Mouse (Mus musculus) hindbrain, embryonic 15.5 days (tissue): Measurements from ENCODE around the gene Sec63. TPM values are rescaled to one million over a fixed set of nuclear protein-coding genes. Genes with fewer than 3 reads are reported as not detected.

Source experiments
- ATAC-seq: fragments of 200-750 bp; cut with Nextera tagmentation; 2 replicates; pipeline ENCODE4 v1.8.0; 2017; ENCODE audit warnings: low read depth, moderate number of reproducible peaks, moderate TSS enrichment; ENCODE audit not compliant: low FRiP score
- H3K27ac ChIP-seq: fragments of 300-500 bp; sonication (generic); replicated peaks from 2 replicates; pipeline ENCODE4 v1.5.1; 2015; ENCODE audit warnings: mild to moderate bottlenecking, inconsistent platforms
- H3K27me3 ChIP-seq: fragments of 300-500 bp; sonication (generic); 2 replicates; pipeline ENCODE4 v1.6.1; 2015; ENCODE audit warnings: control low read depth, inconsistent platforms
- H3K36me3 ChIP-seq: fragments of 300-500 bp; sonication (generic); 2 replicates; pipeline ENCODE4 v1.6.1; 2015; ENCODE audit warnings: control low read depth, inconsistent platforms
- H3K4me1 ChIP-seq: fragments of 300-500 bp; sonication (generic); replicated peaks from 2 replicates; pipeline ENCODE4 v1.6.1; 2015; ENCODE audit warnings: control low read depth, inconsistent platforms
- H3K4me2 ChIP-seq: fragments of 300-500 bp; sonication (generic); 2 replicates; pipeline ENCODE4 v1.6.1; 2015; ENCODE audit warnings: moderate library complexity, mild to moderate bottlenecking, inconsistent platforms
- H3K4me3 ChIP-seq: fragments of 300-500 bp; sonication (generic); 2 replicates; pipeline ENCODE4 v1.5.1; 2015; ENCODE audit warnings: mild to moderate bottlenecking, inconsistent platforms
- H3K9ac ChIP-seq: fragments of 300-500 bp; sonication (generic); 2 replicates; pipeline ENCODE4 v1.6.1; 2015; ENCODE audit warnings: inconsistent platforms
- H3K9me3 ChIP-seq: fragments of 300-500 bp; sonication (generic); 2 replicates; pipeline ENCODE4 v1.6.1; 2016; ENCODE audit warnings: control low read depth, inconsistent platforms
- WGBS: fragments of 180-500 bp; shearing (Covaris S2); methylation state at CpG from one replicate; pipeline ENCODE4 v1.1.7; 2015; 5-methylcytosine and 5-hydroxymethylcytosine counted together
- polyA plus RNA-seq: library from polyadenylated mRNA; unstranded; fragments of >200 nt; fragmentation: Nextera tagmentation; extraction: Ambion mirVana; gene quantifications from 2 replicates; pipeline ENCODE4 v1.2.1, GENCODE M21; 2015

The Sec63 gene
- polyA plus RNA-seq, 1 experiment from 2014 or later, result 20.7 TPM

DNA sequence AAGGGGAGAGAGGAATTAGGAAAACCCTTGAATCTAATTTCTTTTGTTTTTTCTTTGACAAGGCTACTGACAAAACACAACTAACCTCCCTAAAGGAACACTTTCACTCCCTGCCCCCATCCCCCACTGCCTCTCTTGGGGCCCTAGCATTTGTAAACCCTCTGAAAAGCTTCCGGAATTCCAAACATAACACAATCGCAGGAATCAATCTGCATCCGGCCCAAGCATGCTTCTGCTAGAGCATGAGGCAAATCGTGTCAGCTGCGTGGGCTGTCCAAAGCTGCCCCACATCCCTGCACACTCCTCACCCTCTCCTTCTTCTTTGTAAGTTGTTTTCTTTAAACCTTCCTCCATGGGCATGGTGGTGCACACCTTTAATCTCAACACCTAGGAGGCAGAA, 94.0 kb downstream of the Sec63 start:
- no peak for ATAC-seq
- no peaks in the 10 kb centered on the region for H3K9me3 ChIP-seq
- H3K27ac ChIP-seq, result no peak overlapping the region
- no peak overlapping the region for H3K9ac ChIP-seq
- no peak overlapping the region for H3K4me2 ChIP-seq
- peaks cover 13% of the 10 kb centered on the region for H3K4me1 ChIP-seq
- no peaks in the 10 kb centered on the region for H3K36me3 ChIP-seq
- no peak overlapping the region for H3K4me3 ChIP-seq
- no peaks in the 10 kb centered on the region for H3K27me3 ChIP-seq
- 34% methylated on average over 5 of the region's 5 CpGs for WGBS

GRCm38 (mm10) chr10:42856574-42856973, 95.3 kb downstream of the Sec63 start:
- Histone ChIP-seq H3K9ac (no peak overlapping the region), H3K9me3 (no peaks in the 10 kb centered on the region), H3K27ac (no peak overlapping the region), H3K27me3 (no peaks in the 10 kb centered on the region), H3K4me2 (no peak overlapping the region), H3K4me1 (peaks cover 21% of the 10 kb centered on the region), H3K36me3 (no peaks in the 10 kb centered on the region), H3K4me3 (no peak overlapping the region)
- ATAC-seq, result no peak
- 94% methylated on average over 9 of the region's 9 CpGs for WGBS

- Histone ChIP-seq H3K4me1 (peaks cover 25% of the 10 kb centered on the region), H3K27me3 (no peaks in the 10 kb centered on the region), H3K9ac (no peak overlapping the region), H3K4me2 (no peak overlapping the region), H3K36me3 (no peaks in the 10 kb centered on the region), H3K9me3 (no peaks in the 10 kb centered on the region), H3K27ac (no peak overlapping the region), H3K4me3 (no peak overlapping the region)
- no peak for ATAC-seq
- 95% methylated on average over 2 of the region's 2 CpGs for WGBS
These were observed 95.7 kb downstream of the Sec63 start for GRCm38 (mm10) chr10:42857021-42857420.

DNA sequence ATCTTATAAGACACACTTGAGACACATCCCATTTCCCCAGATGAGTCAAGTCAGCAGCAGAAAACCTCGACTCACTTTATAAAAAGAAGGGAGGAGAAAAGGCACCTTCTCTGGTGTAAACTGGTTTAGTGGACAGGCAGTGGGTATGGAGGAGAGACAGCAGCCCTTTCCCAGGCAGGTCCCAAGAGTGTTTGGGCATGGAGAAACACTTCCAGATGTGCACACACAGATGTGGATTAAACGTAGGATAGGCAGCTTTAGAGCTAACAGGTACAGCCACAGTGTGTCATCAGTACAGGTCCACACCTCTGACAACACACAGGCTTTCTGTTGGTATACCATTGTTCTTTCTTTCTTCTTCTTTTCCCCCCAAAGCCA, 98.5 kb downstream of the Sec63 start:
- Histone ChIP-seq H3K27ac (peak overlapping the region; percentile 81), H3K27me3 (no peaks in the 10 kb centered on the region), H3K36me3 (no peaks in the 10 kb centered on the region), H3K9me3 (no peaks in the 10 kb centered on the region), H3K4me2 (peak overlapping the region; percentile 61), H3K4me3 (peak overlapping the region; percentile 36), H3K4me1 (peaks cover 46% of the 10 kb centered on the region), H3K9ac (peak overlapping the region; percentile 15)
- 33% methylated on average over 2 of the region's 2 CpGs for WGBS
- ATAC-seq, result peak; percentile 27

- Histone ChIP-seq H3K27ac (peak within 1 kb of the TSS; percentile 81), H3K9ac (peak within 1 kb of the TSS; percentile 15), H3K4me1 (peaks cover 47% of the 10 kb centered on the region), H3K36me3 (no peaks in the 10 kb centered on the region), H3K27me3 (no peaks in the 10 kb centered on the region), H3K4me3 (peak within 1 kb of the TSS; percentile 36), H3K4me2 (peak within 1 kb of the TSS; percentile 61), H3K9me3 (no peaks in the 10 kb centered on the region)
- WGBS, result 18% methylated on average over 17 of the region's 17 CpGs
- peak; percentile 82 for ATAC-seq
These were observed 99.0 kb downstream of the Sec63 start, which contains the start of gene Scml4 for GRCm38 (mm10) chr10:42860159-42860911. Scml4 (plus strand) TSS chr10:42860370.

- H3K27me3 ChIP-seq, result no peaks in the 10 kb centered on the region
- no peak overlapping the region for H3K27ac ChIP-seq
- peaks cover 47% of the 10 kb centered on the region for H3K4me1 ChIP-seq
- H3K36me3 ChIP-seq, result no peaks in the 10 kb centered on the region
- 72% methylated on average over 7 of the region's 7 CpGs for WGBS
- H3K9me3 ChIP-seq, result no peaks in the 10 kb centered on the region
- no peak overlapping the region for H3K9ac ChIP-seq
- H3K4me2 ChIP-seq, result peak overlapping the region; percentile 36
- H3K4me3 ChIP-seq, result peak overlapping the region; percentile 8
- no peak for ATAC-seq
These were observed 100.2 kb downstream of the Sec63 start for GRCm38 (mm10) chr10:42861446-42861845.

GRCm38 (mm10) chr10:42862102-42862740, 100.9 kb downstream of the Sec63 start:
- peak overlapping the region; percentile 36 for H3K4me2 ChIP-seq
- H3K27me3 ChIP-seq, result no peaks in the 10 kb centered on the region
- 70% methylated on average over 13 of the region's 13 CpGs for WGBS
- H3K27ac ChIP-seq, result no peak overlapping the region
- H3K4me1 ChIP-seq, result peaks cover 47% of the 10 kb centered on the region
- H3K9me3 ChIP-seq, result no peaks in the 10 kb centered on the region
- no peaks in the 10 kb centered on the region for H3K36me3 ChIP-seq
- no peak for ATAC-seq
- H3K4me3 ChIP-seq, result peak overlapping the region; percentile 8
- H3K9ac ChIP-seq, result no peak overlapping the region

GRCm38 (mm10) chr10:42862806-42863205, 101.5 kb downstream of the Sec63 start:
- no peak for ATAC-seq
- Histone ChIP-seq H3K4me3 (no peak overlapping the region), H3K36me3 (no peaks in the 10 kb centered on the region), H3K9ac (0 out of 2 replicates have a peak overlapping the region, but pooled peaks have one; percentile 4), H3K4me2 (peak overlapping the region; percentile 60), H3K27me3 (no peaks in the 10 kb centered on the region), H3K27ac (no peak overlapping the region), H3K9me3 (no peaks in the 10 kb centered on the region), H3K4me1 (peaks cover 47% of the 10 kb centered on the region)
- 79% methylated on average over 4 of the region's 4 CpGs for WGBS

GRCm38 (mm10) chr10:42863621-42864391, 102.5 kb downstream of the Sec63 start:
- H3K36me3 ChIP-seq, result no peaks in the 10 kb centered on the region
- peak overlapping the region; percentile 28 for H3K4me3 ChIP-seq
- peaks cover 47% of the 10 kb centered on the region for H3K4me1 ChIP-seq
- H3K4me2 ChIP-seq, result peak overlapping the region; percentile 60
- peak overlapping the region; percentile 34 for H3K27ac ChIP-seq
- 0 out of 2 replicates have a peak overlapping the region, but pooled peaks have one; percentile 2 for H3K9ac ChIP-seq
- 28% methylated on average over 31 of the region's 31 CpGs for WGBS
- H3K27me3 ChIP-seq, result no peaks in the 10 kb centered on the region
- ATAC-seq, result peak; percentile 27; the same call in 1 of the 2 replicates
- no peaks in the 10 kb centered on the region for H3K9me3 ChIP-seq

DNA sequence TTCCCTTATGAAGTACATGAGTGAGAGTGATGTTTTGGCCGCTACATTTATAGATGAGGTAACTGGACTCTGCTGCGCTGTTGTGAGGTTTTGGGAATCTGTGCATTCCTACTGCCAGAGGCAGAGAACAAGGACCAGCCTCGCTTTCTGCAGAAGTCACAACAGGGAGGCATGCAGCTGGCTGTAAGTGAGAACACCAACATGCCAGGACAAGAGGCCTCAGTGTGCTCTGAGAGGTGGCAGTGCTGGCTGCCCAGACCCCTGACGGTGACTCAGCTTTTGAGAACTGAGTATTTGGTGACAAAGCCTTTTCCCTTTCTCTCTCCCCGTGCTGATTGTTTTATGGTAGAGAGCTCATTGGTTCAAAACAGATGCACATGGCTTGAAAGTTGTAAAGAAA, 103.4 kb downstream of the Sec63 start:
- Histone ChIP-seq H3K36me3 (no peaks in the 10 kb centered on the region), H3K27me3 (no peaks in the 10 kb centered on the region), H3K9me3 (no peaks in the 10 kb centered on the region), H3K4me2 (peak overlapping the region; percentile 60), H3K4me3 (no peak overlapping the region), H3K27ac (peak overlapping the region; percentile 34), H3K9ac (0 out of 2 replicates have a peak overlapping the region, but pooled peaks have one; percentile 2), H3K4me1 (peaks cover 42% of the 10 kb centered on the region)
- 47% methylated on average over 5 of the region's 5 CpGs for WGBS
- no peak for ATAC-seq

DNA sequence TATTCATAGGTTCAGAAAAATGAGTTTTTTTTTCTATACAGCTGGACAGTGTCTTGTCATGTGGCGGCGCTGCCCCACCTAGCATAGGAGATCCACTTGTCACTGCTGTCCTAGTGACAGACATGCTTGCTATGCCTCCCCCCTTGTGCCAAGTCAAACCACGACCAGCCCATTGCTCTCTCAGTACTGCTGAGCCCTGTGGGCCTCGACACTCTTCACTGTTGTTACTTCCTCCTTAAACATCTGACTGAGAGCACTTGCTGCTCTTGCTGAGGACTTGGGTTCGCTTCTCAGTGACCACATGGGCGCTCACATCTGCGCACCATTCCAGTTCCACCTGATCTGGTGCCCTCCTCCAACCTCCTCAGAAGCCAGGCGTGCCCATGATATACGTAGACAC, 107.1 kb downstream of the Sec63 start:
- Histone ChIP-seq H3K4me3 (no peak overlapping the region), H3K36me3 (no peaks in the 10 kb centered on the region), H3K9ac (no peak overlapping the region), H3K27ac (no peak overlapping the region), H3K27me3 (no peaks in the 10 kb centered on the region), H3K4me1 (peaks cover 28% of the 10 kb centered on the region), H3K4me2 (no peak overlapping the region), H3K9me3 (no peaks in the 10 kb centered on the region)
- no peak for ATAC-seq
- WGBS, result 91% methylated on average over 9 of the region's 9 CpGs

DNA sequence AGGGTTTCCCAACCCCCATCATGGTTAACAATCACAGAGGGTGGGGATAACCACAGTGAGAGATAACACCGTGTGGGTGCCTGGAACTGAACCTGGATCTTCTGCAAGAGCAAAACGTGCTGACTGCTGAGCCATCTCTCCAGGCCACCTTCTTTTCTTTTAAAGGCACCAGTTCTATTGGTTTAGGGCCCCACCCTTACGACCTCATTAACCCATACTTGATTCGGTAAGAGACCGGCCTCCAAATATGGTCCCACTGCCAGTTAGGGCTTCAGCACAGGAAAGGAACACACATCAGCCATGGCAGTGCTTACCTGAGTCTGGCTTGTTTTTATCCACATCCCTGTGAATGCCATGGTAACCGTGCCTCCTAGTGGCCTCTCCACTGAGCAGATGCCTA, 108.2 kb downstream of the Sec63 start:
- WGBS, result 85% methylated on average over 6 of the region's 6 CpGs
- H3K4me3 ChIP-seq, result no peak overlapping the region
- no peaks in the 10 kb centered on the region for H3K36me3 ChIP-seq

More for the DNA sequence above, 108.2 kb downstream of the Sec63 start:
- H3K9me3 ChIP-seq, result no peaks in the 10 kb centered on the region
- H3K27ac ChIP-seq, result no peak overlapping the region
- no peak for ATAC-seq
- H3K27me3 ChIP-seq, result no peaks in the 10 kb centered on the region
- no peak overlapping the region for H3K4me2 ChIP-seq
- peaks cover 19% of the 10 kb centered on the region for H3K4me1 ChIP-seq
- no peak overlapping the region for H3K9ac ChIP-seq
